Mouse (Mus musculus) stomach, postnatal 0 days (tissue): ENCODE data around the gene Cpxm1.

Experiments used
- CTCF ChIP-seq: IDR thresholded peaks from 2 replicates; pipeline ENCODE4 v1.5.1; 2016; ENCODE audit warnings: antibody characterized with exemption, low read depth, mild to moderate bottlenecking, moderate library complexity
- EP300 ChIP-seq: optimal IDR thresholded peaks from 2 replicates; pipeline ENCODE3; 2016; ENCODE audit warnings: antibody characterized with exemption

GRCm38 (mm10) chr2:130358852-130359251 lies 38.5 kb downstream of the Cpxm1 start:
- TF ChIP-seq CTCF (no peak), EP300 (no peak)
